Mouse (Mus musculus): ENCODE results near the gene Bbox1.

GRCm38 (mm10) chr2:110220492-110220891 is 93.9 kb downstream of the Bbox1 start:
- TF ChIP-seq POLR2A (IDR thresholded peaks at IDR 0.05; ENCODE audit: low read depth, low read length) (no peak), CTCF (conservative IDR thresholded peaks at IDR 0.05; ENCODE audit: insufficient read depth, insufficient read length, low read depth, low read length) (no peak)
